Mouse (Mus musculus) bone marrow, adult 2 months (tissue): Measurements from ENCODE around the gene Ndufb7. TPM values are rescaled to one million over a fixed set of nuclear protein-coding genes. Genes with fewer than 3 reads are reported as not detected.

ENCODE experiments used
- H3K27ac ChIP-seq: fragments of 200-500 bp; 2 replicates; pipeline ENCODE4 v1.5.1; 2012; ENCODE audit warnings: low read depth, mild to moderate bottlenecking, control low read depth, inconsistent platforms, low read length; ENCODE audit not compliant: control insufficient read depth, poor library complexity, insufficient read depth
- H3K4me1 ChIP-seq: fragments of 200-500 bp; 2 replicates; pipeline ENCODE4 v1.6.1; 2011; ENCODE audit warnings: low read length; ENCODE audit not compliant: control insufficient read depth, insufficient read depth
- H3K4me3 ChIP-seq: fragments of 200-500 bp; replicated peaks from 2 replicates; pipeline ENCODE3; 2011; ENCODE audit warnings: mild to moderate bottlenecking, low read depth, low read length, control low read depth; ENCODE audit not compliant: control insufficient read depth
- CTCF ChIP-seq: fragments of 200-500 bp; IDR thresholded peaks from 2 replicates; pipeline ENCODE4 v1.5.1; 2011; ENCODE audit warnings: low read length, control low read depth; ENCODE audit not compliant: control insufficient read depth, insufficient read depth
- POLR2A ChIP-seq: fragments of 200-500 bp; IDR thresholded peaks from 2 replicates; pipeline ENCODE4 v1.6.1; 2011; ENCODE audit warnings: low read depth, mild to moderate bottlenecking, control low read depth, low read length, borderline replicate concordance; ENCODE audit not compliant: control insufficient read depth
- WGBS: fragments of 180-500 bp; shearing (Covaris S2); methylation state at CpG from one replicate; pipeline ENCODE4 v1.1.7; 2018; 5-methylcytosine and 5-hydroxymethylcytosine counted together
- polyA plus RNA-seq: library from polyadenylated mRNA; stranded (reverse); fragments of >200 nt; gene quantifications from 2 replicates; pipeline ENCODE4 v1.2.4, GENCODE M21; 2011; ENCODE audit warnings: low replicate concordance; ENCODE audit not compliant: missing spikeins, insufficient read depth, insufficient read length

Gene Ndufb7
- polyA plus RNA-seq, 1 experiment, result 480 TPM

DNA sequence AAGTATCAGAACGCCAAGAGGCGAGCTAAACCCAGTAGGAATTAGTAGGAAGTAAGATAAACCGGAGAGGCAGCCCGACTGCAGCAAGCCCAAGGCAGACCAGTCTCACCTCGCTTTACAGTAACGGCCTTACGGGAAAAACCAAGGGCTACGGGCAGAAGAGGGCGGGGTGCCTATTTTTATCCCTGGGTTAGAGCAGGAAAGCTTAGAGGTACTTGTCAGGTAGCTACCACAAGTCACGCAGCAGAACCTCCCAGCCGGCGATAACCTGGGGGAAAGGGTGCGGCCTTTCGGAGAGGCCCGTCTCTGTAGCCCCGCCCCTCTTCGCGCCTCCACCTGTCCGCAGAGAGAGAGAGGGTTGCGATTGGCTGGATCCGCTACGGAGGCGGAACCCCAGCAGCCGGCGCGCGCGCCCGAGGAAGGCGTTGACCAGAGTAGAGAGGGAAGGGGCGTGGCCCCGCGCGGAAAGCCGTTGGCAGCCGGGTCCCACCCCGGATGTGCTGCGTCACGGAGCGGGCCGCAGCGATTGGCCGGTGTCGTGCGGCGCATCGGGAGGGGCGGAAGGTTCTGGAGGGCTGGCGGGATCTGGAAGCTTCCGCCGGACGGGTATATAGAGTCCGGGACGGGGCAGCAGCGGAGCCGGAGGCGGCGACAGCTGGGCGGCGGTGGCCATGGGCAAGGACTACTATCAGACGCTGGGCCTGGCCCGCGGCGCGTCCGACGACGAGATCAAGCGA, 41.4 kb downstream of the Ndufb7 start, which contains the start of the genes Tecr and Dnajb1:
TSS of gene Tecr (minus strand) at position 311 of the 737 bp plus-strand sequence.
TSS of gene Dnajb1 (plus strand) at position 533 of the 737 bp plus-strand sequence.
- H3K4me3 ChIP-seq, result peak within 1 kb of the TSS; percentile 86
- H3K27ac ChIP-seq, result peak within 1 kb of the TSS; percentile 94
- H3K4me1 ChIP-seq, result peaks cover 5% of the 10 kb centered on the region
- WGBS, result under 1% methylated on average over 69 of the region's 69 CpGs
- TF ChIP-seq POLR2A (peak; percentile 99), CTCF (no peak)

DNA sequence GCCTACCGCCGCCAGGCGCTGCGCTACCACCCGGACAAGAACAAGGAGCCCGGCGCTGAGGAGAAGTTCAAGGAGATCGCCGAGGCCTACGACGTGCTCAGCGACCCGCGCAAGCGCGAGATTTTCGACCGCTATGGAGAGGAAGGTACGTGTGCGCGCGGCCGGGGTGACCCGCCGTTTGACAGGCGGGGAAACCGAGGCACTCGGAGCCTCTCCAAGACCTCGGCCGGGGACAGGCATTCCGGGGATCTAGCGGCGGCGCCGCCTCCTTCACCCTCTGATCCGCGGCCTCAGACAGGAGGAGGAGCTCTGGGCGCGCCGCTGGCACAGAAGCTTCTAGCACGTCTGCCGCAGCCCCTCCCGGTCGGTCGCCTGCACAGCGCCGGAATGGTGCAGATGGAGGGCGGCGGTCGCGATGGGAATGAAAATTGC, 41.9 kb downstream of the Ndufb7 start:
- H3K4me3 ChIP-seq, result peak overlapping the region; percentile 79
- H3K27ac ChIP-seq, result peak overlapping the region; percentile 94
- WGBS, result under 1% methylated on average over 51 of the region's 51 CpGs
- TF ChIP-seq POLR2A (no peak), CTCF (no peak)
- H3K4me1 ChIP-seq, result peaks cover 5% of the 10 kb centered on the region

DNA sequence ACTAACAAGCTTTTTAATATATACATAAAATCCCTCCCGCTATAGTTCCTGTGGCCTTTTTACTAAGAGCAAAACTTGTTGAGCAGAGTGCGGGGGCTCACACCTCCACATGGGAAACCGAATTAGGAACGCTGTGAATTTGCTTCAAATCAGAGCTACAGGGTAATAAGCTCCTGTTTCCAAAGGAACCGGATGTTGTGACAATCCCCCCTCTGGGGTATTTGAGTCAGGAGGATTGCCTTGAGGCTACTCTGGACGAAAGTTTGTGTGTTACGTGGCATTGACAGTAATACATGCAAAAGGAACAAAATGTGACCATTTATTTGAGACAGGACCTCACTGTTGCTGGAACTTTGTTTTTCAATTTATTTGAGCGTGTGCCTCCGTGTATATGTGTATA, 42.6 kb downstream of the Ndufb7 start:
- Histone ChIP-seq H3K4me3 (peak overlapping the region; percentile 79), H3K27ac (no peak overlapping the region), H3K4me1 (peaks cover 5% of the 10 kb centered on the region)
- 2% methylated on average over 9 of the region's 9 CpGs for WGBS
- TF ChIP-seq CTCF (no peak), POLR2A (no peak)

DNA sequence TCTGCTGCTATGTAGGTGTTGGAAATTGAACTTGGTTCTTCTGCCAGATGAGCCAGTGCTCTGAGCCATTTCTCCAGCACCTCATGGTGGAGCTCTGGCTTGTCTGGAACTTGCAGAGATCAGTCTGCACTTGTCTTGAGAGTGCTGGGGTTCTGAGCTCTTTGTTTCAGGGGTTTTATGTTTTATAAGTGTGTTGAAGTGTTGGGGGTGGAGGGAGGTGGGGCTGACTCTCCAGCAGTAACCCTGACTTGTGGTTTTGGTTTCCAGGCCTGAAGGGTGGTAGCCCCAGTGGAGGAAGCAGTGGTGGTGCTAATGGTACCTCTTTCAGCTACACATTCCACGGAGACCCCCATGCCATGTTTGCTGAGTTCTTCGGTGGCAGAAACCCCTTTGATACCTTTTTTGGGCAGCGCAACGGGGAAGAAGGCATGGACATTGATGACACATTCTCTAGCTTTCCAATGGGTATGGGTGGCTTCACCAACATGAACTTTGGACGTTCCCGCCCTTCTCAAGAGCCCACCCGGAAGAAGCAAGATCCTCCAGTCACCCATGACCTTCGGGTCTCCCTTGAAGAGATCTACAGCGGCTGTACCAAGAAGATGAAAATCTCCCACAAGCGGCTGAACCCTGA, 43.2 kb downstream of the Ndufb7 start:
- peaks cover 5% of the 10 kb centered on the region for H3K4me1 ChIP-seq
- H3K4me3 ChIP-seq, result peak overlapping the region; percentile 79
- H3K27ac ChIP-seq, result no peak overlapping the region
- no peak for TF ChIP-seq POLR2A
- TF ChIP-seq CTCF, result no peak
- WGBS, result 69% methylated on average over 10 of the region's 10 CpGs

DNA sequence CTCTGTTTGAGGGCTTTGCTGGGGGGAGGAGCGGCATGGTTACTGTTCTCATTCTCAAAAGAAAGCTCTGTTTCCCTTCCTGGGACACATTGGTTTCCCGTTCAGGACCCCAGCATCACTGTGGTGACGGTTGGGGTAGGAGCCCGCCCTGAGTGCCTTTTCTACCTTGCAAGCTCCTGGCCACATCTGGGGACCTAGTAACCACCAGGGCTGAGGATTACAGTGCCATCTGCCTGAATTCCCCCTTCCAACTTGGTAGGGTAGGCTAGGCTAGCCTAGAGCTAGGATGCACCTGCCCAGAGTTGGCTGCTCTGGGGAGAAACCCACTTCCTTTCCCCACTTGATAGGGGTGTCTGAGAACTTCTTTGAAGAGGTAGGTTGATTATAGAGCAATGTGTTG, 45.5 kb downstream of the Ndufb7 start:
- no peak overlapping the region for H3K27ac ChIP-seq
- H3K4me3 ChIP-seq, result no peak overlapping the region
- TF ChIP-seq CTCF (no peak), POLR2A (no peak)
- peaks cover 4% of the 10 kb centered on the region for H3K4me1 ChIP-seq
- 81% methylated on average over 4 of the region's 4 CpGs for WGBS

DNA sequence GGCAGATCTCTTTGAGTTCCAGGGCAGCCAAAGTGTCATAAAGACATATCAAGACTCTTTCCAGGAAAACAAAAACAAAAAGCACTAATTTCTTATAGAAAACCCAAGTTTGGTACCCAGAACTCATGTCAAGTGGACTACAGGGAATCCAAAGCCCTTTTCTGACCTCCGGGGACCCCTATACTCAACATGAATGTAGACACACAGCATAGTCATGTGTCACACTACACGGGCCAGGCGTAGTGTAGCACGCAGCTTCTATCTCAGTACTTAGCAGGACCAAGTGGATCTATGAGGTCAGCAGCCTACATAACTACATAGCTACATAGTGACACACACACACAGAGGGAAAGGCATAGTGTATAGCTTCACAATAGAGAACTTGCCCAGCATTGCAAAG, 47.2 kb downstream of the Ndufb7 start:
- no peak for TF ChIP-seq CTCF
- 92% methylated on average over 4 of the region's 4 CpGs for WGBS
- H3K4me3 ChIP-seq, result no peak overlapping the region
- peaks cover 4% of the 10 kb centered on the region for H3K4me1 ChIP-seq
- H3K27ac ChIP-seq, result no peak overlapping the region

DNA sequence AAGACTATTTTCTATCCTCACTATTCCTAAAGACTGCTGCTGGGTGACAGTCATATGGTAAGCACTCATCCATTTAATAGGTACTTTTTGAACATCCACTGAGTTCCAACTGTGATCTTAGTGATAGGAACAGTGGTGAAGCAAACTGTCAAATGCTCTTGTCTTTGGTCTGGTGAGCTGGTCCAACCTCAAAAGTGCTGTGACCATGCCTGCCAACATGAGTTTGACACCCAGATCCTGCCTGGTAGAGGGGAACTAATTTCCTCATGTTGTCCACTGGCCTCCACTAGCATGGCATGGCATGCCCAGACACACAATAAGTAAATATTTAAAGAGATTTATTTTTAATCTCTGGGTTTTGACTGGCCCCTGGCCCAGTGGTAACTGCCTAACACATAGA, 50.2 kb downstream of the Ndufb7 start:
- no peak overlapping the region for H3K27ac ChIP-seq
- TF ChIP-seq POLR2A (no peak), CTCF (no peak)
- H3K4me1 ChIP-seq, result no peaks in the 10 kb centered on the region; the same call in 1 of the 2 replicates
- H3K4me3 ChIP-seq, result no peak overlapping the region

DNA sequence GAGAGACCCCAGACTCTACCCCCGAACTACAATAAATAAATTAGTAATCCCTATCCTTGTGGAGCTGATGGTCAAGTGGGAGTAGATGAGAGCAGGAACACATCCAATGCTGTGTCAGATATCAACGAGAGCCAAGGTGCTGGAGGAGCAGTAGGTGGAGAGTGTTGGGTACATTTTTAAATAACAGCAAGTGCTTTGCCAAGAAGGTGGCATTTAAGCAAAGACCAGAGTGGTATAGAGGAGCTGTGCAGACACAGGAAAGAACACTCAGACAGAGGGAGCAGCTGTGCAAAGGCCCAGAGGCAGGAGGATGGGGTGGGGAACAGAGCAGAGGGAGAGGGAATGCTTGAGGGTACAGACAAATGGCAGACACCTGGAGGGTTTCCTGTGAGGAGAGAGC, 50.6 kb downstream of the Ndufb7 start:
- no peak overlapping the region for H3K4me3 ChIP-seq
- WGBS, result 87% methylated on average over 2 of the region's 2 CpGs
- no peaks in the 10 kb centered on the region; the same call in 1 of the 2 replicates for H3K4me1 ChIP-seq
- TF ChIP-seq CTCF (no peak), POLR2A (no peak)
- H3K27ac ChIP-seq, result no peak overlapping the region

DNA sequence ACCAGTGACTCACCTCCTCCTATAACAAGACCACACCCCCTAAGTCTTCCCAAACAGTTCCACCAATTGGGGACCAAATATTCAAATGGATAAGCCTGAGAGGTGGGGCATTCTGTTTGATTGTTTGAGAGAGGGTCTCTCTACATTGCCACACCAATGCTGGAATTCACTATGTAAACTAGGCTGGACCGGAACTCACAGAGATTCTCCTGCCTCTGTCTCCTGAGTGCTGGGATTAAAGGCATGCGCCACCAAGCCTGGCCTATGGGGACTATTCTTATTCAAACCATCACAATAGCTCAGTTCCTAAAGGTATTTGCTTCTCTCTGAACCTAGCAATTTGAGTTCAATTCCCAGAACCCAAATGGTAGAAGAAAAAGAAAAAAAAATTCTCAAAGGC, 52.1 kb downstream of the Ndufb7 start:
- WGBS, result 95% methylated on average over 2 of the region's 2 CpGs
- TF ChIP-seq POLR2A, result no peak

More for the DNA sequence above, 52.1 kb downstream of the Ndufb7 start:
- Histone ChIP-seq H3K4me1 (no peaks in the 10 kb centered on the region; the same call in 1 of the 2 replicates), H3K27ac (no peak overlapping the region), H3K4me3 (no peak overlapping the region)
